Mouse (Mus musculus) layer of hippocampus, adult 9-10 months (tissue): Measurements from ENCODE around the gene Pkm.

Source experiments
- DNase-seq: peaks from one replicate; pipeline ENCODE4 v3.0.0; 2022; ENCODE audit warnings: low spot score

Pkm gene

DNA sequence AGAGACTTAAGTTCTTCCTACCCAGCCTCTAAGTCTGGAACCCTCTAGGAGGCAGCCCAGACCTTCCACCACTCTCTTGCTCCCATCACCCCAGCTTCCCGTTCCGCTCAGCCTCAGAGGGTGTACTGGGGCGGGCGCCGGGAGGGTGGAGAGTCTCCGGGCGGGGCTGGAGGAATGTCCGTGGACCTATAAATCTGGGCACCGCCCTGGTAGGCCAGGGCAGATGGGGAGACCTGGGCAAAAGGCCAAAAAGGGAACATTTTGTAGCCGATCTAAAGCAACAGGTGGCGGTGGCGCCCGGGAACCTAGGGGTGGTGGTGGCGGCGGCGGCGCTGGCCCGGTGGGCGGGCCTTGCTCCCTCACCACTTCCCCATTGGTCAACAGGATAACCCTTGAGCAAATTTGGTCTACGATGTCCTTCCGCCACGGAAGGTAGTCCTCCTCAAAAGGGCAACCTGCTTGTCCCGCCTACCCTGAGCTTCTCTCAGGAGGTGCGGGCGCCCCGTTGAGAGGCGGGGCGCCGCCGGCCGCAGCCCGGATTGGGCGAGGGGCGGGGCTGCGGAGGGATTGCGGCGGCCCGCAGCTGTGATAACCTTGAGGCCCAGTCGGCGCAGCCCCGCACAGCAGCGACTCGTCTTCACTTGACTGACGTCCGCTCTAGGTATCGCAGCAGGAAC is at the start of gene Pkm:
Pkm (plus strand) TSS at position 411 of the 677 bp plus-strand sequence.
- peak; percentile 96 for DNase-seq

DNA sequence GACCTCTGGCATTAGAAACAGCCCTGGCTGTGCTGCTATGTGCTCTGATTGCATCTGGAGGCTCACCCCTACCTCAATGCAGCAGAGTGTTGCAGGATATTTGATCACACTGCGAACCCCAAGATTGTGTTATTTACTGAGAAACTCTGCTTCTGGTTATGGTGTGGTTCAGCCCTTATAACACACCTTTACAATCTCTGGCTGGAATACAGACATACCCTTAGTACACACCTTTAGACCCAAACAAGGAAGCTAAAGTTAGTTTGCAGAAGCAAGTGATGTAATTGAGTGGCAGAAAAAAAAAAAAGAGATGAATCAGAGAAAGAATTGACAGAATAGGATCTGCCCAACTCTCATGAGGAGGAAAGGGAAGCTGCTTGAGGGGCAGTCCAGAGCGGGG is 45.2 kb upstream of the Pkm start:
- no peak for DNase-seq

DNA sequence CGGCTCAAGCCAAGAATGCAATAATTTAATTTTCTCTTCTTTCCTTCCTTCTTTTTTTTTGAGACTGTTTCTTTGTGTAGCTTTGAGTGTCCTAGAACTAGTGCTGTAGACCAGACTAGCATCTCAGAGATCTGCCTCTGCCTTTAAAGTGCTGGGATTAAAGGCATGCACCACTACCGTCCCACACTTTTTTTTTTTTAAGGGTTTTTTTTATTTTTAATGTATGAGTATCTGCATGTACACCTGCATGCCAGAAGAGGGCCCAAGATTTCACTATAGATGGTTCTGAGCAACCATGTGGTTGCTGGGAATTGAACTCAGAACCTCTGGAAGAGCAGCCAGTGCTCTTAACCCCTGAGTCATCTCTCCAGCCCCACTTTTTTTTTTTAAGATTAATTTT is 40.4 kb upstream of the Pkm start:
- no peak for DNase-seq

DNA sequence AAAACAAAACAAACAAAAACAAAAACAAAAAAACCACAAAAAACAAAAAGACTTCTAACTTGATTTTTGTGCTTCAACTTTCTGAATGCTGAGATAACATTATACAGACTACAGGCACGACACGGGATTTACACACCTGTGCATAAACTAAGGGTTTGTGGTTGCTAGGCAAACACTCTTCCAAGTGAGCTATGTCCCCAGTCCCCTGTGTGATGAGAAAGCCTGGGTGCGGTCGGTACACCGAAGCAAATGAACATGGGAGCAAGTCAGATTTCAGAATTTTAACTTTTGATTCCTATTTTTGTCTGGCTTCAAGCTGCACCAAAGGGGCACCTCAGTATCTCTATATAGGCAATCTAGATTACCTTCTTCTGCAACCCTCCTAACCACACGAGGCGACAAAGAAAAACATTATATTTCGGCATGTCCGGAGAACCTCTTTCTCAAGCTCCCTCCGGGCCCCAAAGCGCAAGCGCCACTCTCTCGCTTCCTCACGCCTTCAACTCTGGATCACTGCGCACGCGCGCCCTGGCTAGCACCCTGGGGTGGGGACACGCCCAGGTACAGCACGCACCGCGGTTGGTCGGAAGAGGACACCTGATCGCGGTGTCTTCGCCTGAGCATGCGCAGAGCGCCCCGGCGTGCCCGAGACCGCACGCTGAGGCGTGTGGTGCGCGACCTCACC is 39.4 kb upstream of the Pkm start, which contains the start of gene Parp6:
Parp6 (plus strand) TSS at position 663 of the 685 bp plus-strand sequence.
- DNase-seq: peak; percentile 96

DNA sequence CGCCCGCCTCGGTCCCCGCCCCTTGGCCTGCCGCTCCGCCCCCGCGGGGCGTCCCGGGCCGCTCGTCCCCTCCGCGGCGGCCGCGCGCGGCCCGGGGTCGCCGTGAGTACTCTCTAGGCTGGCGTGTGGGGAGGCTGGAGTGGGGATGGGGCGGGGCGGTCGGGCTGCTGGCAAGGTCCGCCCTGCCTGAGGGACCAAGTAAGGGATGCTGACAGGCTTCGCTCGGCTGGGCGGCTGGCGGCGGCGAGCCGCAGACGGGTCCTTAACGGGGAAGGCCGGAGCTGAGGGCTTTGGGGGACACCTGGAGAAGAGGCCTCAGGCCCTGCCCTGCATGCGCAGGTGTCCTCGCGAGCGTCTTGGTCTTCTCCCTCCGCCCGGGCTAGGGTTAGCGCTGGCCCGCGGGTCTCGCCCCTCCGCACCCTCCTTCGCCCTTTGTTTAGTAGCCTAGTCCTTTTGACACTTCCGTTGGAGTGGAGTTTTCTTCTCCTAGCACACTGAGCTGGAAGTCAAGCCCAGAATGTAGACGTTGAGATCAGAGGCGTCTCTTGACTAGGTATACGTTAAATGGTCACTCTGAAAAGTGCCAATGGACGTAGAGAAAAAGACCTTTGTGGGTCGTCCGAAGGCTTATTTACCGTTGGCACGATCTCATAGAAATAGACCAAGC is 38.7 kb upstream of the Pkm start:
- DNase-seq: peak; percentile 5

DNA sequence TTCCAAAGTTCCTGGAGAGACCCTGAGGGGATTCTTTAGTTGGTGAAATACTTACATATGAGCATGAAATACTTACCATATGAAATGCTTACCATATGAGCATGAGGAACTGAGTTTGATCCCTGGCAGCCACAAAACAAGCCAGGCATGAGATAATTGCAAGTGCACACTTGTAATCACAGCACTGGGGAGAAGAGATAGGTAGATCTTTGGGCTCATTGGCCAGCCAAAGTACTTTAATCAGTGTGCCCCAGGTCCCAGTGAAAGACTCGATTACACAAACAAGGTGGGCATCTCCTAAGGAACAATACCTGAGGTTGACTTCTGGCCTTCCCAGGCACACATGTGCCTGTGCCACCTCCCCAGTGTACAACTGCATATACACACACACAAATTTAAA is 17.8 kb upstream of the Pkm start:
- no peak for DNase-seq

DNA sequence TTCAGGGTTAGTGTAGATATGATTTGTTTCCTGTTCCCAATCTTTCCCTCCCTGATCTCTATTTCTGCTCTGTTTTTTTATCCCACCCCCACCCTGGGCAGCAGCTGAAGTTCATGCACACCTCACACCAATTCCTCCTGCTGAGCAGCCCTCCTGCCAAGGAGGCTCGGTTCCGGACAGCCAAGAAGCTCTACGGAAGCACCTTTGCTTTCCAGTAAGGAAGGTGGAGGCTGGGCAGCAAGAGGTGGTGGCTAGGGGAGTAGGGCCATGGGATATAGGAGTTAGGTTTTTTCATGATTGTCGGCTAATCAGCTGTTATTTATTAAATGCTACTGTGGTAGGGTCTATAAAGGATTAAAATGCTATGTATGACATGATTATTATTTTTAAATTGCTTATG is 16.2 kb upstream of the Pkm start:
- DNase-seq: no peak

DNA sequence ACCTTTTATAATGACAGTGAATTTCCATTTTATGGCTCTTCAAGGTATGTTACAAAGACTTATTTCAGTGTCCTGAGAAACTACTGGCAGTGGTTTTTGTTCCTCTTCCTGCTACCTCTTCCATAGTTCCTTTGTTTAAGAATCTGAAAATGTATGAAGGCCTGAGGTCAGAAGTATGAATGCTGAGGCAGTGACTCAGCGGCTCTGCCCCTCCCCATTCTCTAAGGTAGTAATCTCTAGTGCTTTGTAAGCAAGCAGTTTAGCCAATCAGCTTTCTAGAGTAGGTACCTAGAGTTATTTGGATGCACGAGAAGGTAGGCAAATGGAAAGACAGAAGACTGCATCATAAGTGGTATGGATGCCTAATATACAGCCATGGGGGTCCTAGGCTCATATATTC is 14.8 kb upstream of the Pkm start:
- no peak for DNase-seq

DNA sequence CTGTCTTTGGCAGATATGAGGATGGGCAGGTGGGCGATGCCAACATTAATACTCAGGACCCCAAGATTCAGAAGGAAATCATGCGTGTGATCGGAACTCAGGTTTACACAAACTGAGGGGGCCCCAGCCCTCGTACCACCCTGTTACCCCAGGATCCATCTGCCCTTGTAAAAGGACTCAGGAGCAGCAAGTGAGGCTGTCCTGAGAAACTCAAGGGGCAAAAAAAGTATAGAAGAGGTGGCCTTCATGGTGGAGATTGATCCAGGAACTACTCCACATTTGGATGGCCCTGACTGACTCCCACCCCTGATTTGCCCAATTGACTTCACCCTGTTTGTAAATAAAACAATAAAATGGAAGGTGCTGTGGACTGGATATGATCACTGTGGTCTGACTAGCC is 6.3 kb upstream of the Pkm start:
- no peak for DNase-seq

DNA sequence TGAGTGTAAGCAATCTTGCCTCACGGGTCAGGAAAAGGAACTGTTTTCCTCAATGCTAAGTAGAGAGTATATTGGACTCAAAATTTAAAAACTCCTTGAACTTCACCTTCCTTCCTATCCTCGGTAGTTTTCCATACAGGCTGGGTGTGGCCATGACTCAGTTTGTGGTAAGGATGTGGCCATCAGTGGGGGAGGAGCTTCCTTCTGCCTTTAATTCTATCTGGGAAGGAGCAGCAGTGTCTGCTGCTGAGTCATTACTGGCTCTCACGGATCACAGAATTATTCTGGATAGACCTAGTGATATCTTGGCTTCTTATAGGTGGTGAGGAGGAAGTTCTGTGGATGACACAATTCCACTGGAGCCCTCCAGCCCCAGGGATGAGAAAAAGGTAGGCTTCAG is 2.8 kb upstream of the Pkm start:
- no peak for DNase-seq

DNA sequence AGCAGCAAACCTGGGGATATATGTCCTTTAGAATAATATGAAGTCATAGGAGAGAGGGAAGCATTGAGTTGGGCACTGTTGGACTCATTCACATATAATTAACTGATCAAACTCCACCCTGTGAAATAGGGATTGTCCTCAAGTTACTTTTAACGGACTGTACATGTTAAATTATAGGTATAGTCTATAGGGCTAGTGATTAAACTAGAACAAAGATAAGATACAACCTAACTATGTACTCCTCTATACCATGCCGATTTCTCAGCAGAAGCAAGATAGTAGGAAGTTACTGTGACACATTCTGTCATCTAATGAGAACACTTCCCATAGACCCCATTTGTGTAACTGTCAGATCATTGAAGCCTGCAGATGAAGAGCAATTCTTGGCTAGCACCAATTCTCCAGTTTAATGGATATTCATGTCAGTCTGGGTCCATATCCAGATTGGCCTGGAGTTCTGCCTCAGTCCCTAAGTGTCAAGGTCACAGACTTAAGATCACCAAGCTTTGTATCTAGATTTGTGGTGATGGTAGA is 1.7 kb upstream of the Pkm start:
- DNase-seq: no peak

DNA sequence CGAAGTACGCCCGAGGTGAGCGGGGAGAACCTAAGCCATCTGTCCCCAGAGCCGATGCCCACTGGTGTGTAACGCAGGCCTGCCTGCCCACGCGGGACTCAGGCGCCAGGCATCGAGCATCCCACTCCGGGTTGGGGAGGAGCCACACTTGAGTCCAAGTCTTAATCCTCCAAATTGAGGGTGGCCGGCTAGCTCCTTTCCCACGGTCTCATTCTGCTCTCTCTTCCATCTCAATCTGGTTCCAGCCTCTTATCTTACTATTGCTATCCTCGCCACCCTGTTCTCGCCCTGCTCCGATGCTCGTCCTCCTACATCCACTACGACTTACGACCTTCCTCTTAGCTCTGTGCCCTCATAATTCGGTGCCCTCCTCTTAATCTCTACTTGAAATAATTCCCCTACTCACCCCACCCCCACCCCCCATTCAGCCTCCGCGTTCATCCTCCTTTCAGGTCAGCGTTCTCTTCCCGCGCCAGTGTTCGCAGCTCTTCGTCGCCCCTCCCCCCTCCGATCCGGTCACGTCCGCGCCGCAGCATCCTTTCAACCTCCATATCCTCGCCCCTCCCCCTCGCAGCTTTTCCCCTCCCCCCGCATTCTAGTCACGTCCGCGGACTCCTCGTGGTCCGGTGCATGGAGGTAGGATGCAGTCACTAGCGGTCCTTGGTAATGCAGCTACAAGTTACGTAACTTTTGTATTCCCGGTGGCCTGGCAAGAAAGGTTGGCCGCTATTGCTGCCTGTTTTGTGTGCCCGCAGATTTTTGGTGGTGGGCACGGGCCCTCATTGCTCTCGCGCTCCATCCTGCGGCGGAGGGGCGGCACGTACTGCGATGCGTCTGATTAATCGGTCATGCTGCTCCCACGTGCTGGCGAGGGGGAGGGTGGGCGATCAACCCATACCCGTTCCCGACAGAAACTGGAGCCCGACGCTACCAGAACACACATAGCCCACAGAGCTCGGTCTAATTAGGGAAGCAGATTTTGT is 758 bp downstream of the Pkm start:
- no peak for DNase-seq

DNA sequence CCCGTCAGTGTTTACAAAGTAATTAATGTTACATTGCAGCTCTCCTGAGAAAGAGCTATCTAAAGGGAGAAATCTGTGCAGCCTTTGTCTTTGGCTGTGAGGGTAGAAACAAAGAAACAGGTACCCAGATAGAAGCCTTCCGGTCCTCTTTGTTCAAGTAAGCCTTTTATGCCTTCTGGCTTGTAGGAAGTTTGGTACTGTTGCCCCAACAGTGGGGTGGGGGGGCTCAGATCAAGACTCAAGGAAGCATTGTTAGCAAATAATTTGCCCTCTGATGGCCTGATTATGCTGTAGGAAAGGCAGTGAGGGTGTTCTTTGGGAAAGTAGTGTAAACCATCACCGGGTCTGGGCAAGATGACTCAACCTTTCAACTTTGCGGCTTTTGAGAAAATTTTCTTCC is 2.0 kb downstream of the Pkm start:
- DNase-seq: no peak

DNA sequence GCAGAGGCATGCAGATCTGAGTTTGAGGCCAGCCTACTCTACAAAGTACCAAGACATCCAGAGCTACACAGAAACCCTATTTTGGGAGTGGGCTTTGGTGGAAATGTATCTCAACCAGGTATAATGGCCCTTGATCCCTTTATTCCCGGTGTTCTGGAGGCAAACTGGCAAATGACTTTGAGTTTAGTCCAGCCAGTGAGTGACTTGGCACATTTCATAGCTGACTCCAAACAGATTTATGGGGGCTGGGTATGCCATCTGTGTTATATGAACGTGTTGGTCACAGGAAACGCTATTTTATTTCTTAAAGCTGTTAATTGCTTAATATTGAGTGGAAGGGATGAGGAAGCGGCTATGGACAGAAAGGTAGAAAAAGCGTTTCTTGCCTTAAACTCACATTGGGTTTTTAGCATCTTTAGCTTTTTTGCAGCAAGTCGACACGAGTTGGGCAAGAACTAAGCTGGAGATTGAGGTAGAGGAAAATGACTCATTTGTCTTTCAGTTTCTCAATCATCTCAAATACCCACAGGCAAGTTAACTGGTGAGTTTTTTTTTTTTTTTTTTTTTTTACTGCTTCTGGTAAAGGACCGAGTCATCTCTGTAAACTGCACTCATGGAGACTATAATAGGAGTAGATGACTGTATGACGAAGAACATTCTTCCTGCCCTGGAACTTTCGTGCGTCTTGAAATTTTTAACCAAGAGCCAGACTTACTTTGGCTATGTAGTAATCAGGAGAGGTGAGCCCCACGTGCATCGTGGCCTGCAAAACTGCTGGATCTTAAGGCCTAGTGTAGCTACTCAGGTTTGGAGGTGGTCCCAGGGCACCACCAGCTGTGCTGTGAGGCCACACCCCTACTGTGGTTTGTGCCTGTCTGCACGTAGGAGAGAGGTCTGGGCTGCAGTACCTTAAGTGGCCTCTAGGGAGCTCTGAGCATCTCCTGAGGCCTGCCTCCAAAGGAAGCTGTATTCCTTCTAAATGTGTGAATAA is 3.2 kb downstream of the Pkm start:
- peak; percentile 76 for DNase-seq

DNA sequence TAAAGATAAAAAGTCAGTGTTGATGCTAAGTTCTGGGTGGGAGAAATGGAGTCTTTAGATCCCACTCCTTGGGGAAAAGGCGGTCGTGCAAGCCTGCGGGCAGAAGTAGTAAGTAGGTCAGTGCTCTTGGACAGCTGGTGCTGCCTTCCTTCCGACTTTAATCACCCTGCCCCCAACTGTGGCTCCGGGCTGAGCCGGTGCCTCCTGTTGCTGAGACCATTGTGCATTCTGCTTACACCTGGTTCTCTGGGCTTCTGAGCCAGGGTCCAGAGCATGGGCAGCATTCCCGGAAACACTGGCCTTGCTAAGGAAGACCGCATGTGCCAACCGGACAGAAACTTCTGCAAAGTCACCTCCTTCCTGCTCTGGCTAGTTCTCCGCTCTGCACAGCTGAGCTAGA is 4.3 kb downstream of the Pkm start:
- DNase-seq: no peak

DNA sequence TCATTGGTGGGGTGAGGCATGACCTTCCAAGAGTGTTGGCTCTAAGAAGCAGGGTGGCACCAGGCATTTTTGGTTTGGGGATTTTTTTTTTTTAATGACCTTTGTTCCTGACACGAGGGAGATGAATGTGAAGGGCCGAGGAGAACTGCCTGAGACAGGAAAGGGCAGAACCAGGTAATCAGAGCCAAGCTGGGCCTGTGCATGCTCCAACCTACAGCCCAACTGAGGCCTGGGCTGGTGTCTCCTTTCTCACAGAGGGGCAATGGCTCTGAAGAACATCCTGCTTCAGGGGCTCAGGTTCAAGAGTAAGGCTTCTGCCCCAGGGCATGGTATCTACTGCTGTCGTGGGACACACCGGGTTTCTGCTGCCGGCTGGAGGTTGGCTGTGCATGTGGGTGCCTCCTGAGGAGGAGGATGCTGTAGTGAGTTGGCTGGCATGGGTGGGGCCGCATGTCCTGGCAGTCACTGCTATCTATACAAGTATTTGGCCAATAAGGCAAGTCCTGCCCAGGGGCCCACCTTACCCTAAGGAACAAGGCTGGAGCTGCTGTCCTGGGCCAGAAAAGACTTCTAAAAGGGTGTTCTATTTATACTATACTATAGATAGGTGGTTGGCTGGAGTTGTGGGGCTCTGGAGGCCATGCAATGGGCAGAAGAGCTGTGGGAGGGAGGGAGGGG is 5.3 kb downstream of the Pkm start:
- no peak for DNase-seq

DNA sequence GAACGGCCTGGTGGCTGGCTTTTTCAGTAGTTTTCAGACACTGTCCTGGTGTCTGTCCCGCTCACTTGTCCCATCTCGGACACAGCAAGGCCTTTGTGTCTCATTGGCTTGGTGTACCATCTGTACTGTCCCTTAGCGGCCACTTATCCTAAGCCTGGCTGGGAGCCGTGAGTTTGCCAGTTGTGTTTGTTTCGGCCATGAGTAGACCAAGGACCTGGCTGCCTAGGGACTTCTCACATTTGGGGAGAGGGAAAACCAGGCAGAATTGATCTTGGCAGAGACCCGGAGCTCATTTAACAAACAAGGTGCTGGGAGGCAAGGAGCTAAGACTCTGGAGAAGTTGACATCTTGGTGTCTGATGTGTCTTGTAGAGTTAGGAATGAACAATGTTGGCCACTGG is 7.1 kb downstream of the Pkm start:
- DNase-seq: no peak

DNA sequence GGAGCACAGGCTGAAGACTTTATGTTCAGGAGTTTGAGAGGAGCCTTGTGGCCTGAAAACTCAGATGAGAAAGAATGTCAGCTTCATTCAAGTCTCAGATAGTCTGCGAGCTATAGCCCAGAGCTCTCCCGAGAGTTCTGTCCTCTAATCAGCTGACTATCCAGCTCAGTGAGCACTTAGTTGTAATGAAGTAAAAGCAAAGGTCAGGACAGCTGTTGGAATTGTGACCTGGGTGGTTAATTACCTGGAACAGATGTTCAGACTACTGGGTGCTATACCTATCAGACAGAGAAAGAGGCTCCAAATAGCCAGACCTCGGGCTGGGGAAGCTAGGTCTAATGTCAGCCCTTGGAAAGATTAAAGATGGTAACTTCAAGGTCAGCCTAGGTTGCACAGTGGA is 7.8 kb downstream of the Pkm start:
- no peak for DNase-seq

DNA sequence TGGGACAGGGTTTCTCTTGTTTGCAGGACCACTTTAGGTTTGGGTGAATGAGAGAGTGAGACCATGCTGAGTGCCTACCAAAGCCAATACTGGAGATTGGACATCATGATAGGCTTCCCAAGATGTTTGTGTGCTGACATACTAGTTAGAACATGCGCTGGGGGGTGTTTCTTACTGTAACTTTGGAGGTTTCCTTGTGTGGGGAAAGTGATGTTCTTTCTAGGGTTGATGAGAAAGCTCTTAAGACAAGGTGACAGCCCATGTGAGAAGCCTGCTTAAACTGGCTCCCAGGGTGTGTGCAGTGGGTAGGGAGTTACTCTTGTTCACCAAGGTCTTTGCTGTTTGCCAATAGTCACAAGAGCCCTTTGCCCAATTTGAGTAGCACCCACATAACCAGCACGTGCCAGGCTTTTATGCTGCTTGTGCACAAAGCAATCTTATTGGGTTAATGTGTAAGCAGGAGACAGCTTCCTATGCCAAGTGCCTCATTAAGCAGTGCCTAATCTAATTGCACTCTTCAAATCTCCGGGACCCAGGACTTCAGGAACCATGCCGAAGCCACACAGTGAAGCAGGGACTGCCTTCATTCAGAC is 8.6 kb downstream of the Pkm start:
- DNase-seq: no peak

DNA sequence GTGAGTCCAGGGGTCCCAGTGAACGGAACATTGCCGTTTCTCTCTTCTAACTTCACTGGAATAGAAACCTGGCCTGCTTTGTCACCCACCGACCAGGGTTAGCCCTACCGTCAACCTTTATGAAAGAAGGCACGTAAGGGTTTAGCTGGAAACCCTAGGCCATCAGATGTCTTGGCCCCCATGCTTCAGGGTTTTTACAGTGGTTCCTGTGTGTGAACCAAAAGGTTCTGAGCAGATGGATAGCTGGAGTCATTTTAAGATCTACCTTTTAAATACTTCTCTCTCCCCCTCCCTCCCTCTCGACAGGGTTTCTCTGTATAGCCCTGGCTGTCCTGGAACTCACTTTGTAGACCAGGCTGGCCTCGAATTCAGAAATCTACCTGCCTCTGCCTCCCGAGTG is 9.8 kb downstream of the Pkm start:
- no peak for DNase-seq
